Mouse (Mus musculus) bone marrow macrophage, adult 2 months (primary cell): ENCODE results near the gene Trmt11.

Source experiments
- CTCF ChIP-seq: IDR thresholded peaks from 2 replicates; pipeline ENCODE4 v1.5.1; 2012; ENCODE audit warnings: low read depth, mild to moderate bottlenecking, low read length, moderate library complexity
- POLR2A ChIP-seq: IDR thresholded peaks from 2 replicates; pipeline ENCODE4 v1.6.1; 2012; ENCODE audit warnings: mild to moderate bottlenecking, low read depth, low read length, borderline replicate concordance

DNA sequence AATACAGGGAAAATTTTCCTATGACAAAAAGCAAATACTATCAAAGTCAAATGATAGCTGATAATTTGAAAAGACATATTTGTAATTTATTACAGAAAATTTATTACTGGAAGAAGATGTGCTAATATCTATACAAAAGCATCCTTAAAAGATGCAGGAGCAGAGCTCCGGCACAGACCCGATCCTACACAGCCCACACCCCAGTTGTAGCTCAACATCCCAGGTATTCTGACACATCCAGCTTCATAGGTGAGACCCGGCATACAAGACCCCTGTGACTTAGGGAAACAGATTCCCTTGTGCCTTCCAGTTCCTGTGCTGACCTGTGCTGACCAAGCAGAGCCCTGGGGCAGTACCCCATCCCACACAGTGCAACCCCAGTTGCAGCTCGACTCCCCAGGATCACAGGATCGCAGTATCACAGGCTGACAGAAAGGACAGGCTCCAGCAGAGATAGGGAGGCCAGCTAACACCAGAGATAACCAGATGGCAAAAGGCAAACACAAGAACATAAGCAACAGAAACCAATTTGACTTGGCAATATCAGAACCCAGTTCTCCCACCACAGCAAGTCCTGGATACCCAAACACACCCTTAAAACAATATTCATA is 22.8 kb downstream of the Trmt11 start:
- TF ChIP-seq CTCF: no peak
- no peak for TF ChIP-seq POLR2A
